Mouse (Mus musculus): ENCODE data around the gene Map4k2.

The Map4k2 gene

GRCm38 (mm10) chr19:6315573-6315972, 25.4 kb upstream of the Map4k2 start:
- DNase-seq (ENCODE audit: low spot score in 2 of 2): no peak

- no peak for DNase-seq (ENCODE audit: low spot score in 2 of 2)
Measured at GRCm38 (mm10) chr19:6318145-6318544, 22.8 kb upstream of the Map4k2 start.

- DNase-seq (ENCODE audit: low spot score in 2 of 2): no peak
Measured at GRCm38 (mm10) chr19:6321358-6321757, 19.6 kb upstream of the Map4k2 start.

GRCm38 (mm10) chr19:6321786-6322621, 18.9 kb upstream of the Map4k2 start:
- no peak for DNase-seq (ENCODE audit: low spot score in 2 of 2)

- no peak for DNase-seq (ENCODE audit: low spot score in 2 of 2)
Measured at GRCm38 (mm10) chr19:6324751-6325150, 16.2 kb upstream of the Map4k2 start.

GRCm38 (mm10) chr19:6331178-6331577, 9.8 kb upstream of the Map4k2 start:
- no peak for DNase-seq (ENCODE audit: low spot score in 2 of 2)

- DNase-seq (ENCODE audit: low spot score in 2 of 2): peak; percentile 61 to 83
Measured at GRCm38 (mm10) chr19:6331719-6332516, 9.0 kb upstream of the Map4k2 start.

GRCm38 (mm10) chr19:6333761-6334595, 7.0 kb upstream of the Map4k2 start:
- no peak for DNase-seq (ENCODE audit: low spot score in 2 of 2)

GRCm38 (mm10) chr19:6334673-6335457, 6.1 kb upstream of the Map4k2 start, which contains the start of gene Men1:
Gene Men1 (plus strand): TSS chr19:6334979.
- DNase-seq (ENCODE audit: low spot score in 2 of 2): peak; percentile 87 to 92

- DNase-seq (ENCODE audit: low spot score in 2 of 2): peak in 1 of 2 experiments; percentile 41
Measured at GRCm38 (mm10) chr19:6335458-6335827, 5.5 kb upstream of the Map4k2 start.

- DNase-seq (ENCODE audit: low spot score in 2 of 2): no peak
Measured at GRCm38 (mm10) chr19:6336920-6337319, 4.0 kb upstream of the Map4k2 start.

- DNase-seq (ENCODE audit: low spot score in 2 of 2): no peak
Measured at GRCm38 (mm10) chr19:6338171-6338570, 2.8 kb upstream of the Map4k2 start.

- DNase-seq (ENCODE audit: low spot score in 2 of 2): no peak
Measured at GRCm38 (mm10) chr19:6338716-6339115, 2.2 kb upstream of the Map4k2 start.

- DNase-seq (ENCODE audit: low spot score in 2 of 2): no peak
Measured at GRCm38 (mm10) chr19:6339191-6339590, 1.7 kb upstream of the Map4k2 start.

- DNase-seq (ENCODE audit: low spot score in 2 of 2): peak; percentile 81 to 87
Measured at GRCm38 (mm10) chr19:6339890-6340504, 938 bp upstream of the Map4k2 start.

- DNase-seq (ENCODE audit: low spot score in 2 of 2): no peak
Measured at GRCm38 (mm10) chr19:6341453-6342077, 630 bp downstream of the Map4k2 start.

- DNase-seq (ENCODE audit: low spot score in 2 of 2): peak in 1 of 2 experiments; percentile 67
Measured at GRCm38 (mm10) chr19:6342276-6342933, 1.5 kb downstream of the Map4k2 start.

GRCm38 (mm10) chr19:6343066-6343925, 2.4 kb downstream of the Map4k2 start:
- peak in 1 of 2 experiments; percentile 62 for DNase-seq (ENCODE audit: low spot score in 2 of 2)

GRCm38 (mm10) chr19:6343996-6344395, 3.1 kb downstream of the Map4k2 start:
- DNase-seq (ENCODE audit: low spot score in 2 of 2): no peak

Data from spleen, postnatal 4 days (tissue).